Mouse (Mus musculus): ENCODE measurements around the gene Ttc26. TPM values are rescaled to one million over a fixed set of nuclear protein-coding genes. Genes with fewer than 3 reads are reported as not detected.
A peak's percentile ranks its signal among the peaks of the same experiment; 100 is the strongest.
"Not testable (repeated sequence)": the region's sequence is repeated elsewhere in the genome, so short reads cannot be mapped to it uniquely, and the experiment has no call there.

The Ttc26 gene
- polyA plus RNA-seq, 1 experiment = 14.3 TPM

GRCm38 (mm10) chr6:38357603-38358252 is 23.5 kb upstream of the Ttc26 start:
- Histone ChIP-seq H3K36me3 (ENCODE audit: control insufficient read depth, insufficient read depth, low read length, poor library complexity, severe bottlenecking) (no peaks in the 10 kb centered on the region), H3K27me3 (ENCODE audit: control insufficient read depth, insufficient read depth, low read length, poor library complexity, severe bottlenecking) (no peaks in the 10 kb centered on the region), H3K4me1 (ENCODE audit: control insufficient read depth, insufficient read depth, low read length) (peaks cover 5% of the 10 kb centered on the region), H3K9ac (ENCODE audit: low read depth, poor library complexity, severe bottlenecking) (no peak overlapping the region), H3K9me3 (replicated peaks; ENCODE audit: control insufficient read depth, insufficient read depth, low read length, poor library complexity, severe bottlenecking) (no peaks in the 10 kb centered on the region), H3K27ac (ENCODE audit: insufficient read depth, low read length) (0 out of 2 replicates have a peak overlapping the region, but pooled peaks have one; percentile 28), H3K4me3 (ENCODE audit: low read depth, low read length) (no peak overlapping the region)
- TF ChIP-seq EP300 (IDR thresholded peaks at IDR 0.05; ENCODE audit: insufficient read depth, low read depth, low read length) (peak; percentile 65; the same call in 1 of the 2 replicates), POLR2A (IDR thresholded peaks at IDR 0.05; ENCODE audit: insufficient read depth, low read length) (no peak)

- TF ChIP-seq POLR2A (IDR thresholded peaks at IDR 0.05; ENCODE audit: insufficient read depth, low read length) = no peak
- no peak for TF ChIP-seq EP300 (IDR thresholded peaks at IDR 0.05; ENCODE audit: insufficient read depth, low read depth, low read length)
- TF ChIP-seq CTCF (IDR thresholded peaks at IDR 0.05; ENCODE audit: low read depth, low read length) = no peak
- Histone ChIP-seq H3K9me3 (replicated peaks; ENCODE audit: control insufficient read depth, insufficient read depth, low read length, poor library complexity, severe bottlenecking) (no peaks in the 10 kb centered on the region), H3K4me3 (ENCODE audit: low read depth, low read length) (no peak overlapping the region), H3K36me3 (ENCODE audit: control insufficient read depth, insufficient read depth, low read length, poor library complexity, severe bottlenecking) (no peaks in the 10 kb centered on the region), H3K4me1 (ENCODE audit: control insufficient read depth, insufficient read depth, low read length) (peaks cover 5% of the 10 kb centered on the region), H3K9ac (ENCODE audit: low read depth, poor library complexity, severe bottlenecking) (no peak overlapping the region), H3K27ac (ENCODE audit: insufficient read depth, low read length) (peak overlapping the region; percentile 80), H3K27me3 (ENCODE audit: control insufficient read depth, insufficient read depth, low read length, poor library complexity, severe bottlenecking) (no peaks in the 10 kb centered on the region)
Observed at GRCm38 (mm10) chr6:38358253-38359027, 22.8 kb upstream of the Ttc26 start.

- not testable (repeated sequence) for H3K4me1 ChIP-seq (ENCODE audit: control insufficient read depth, insufficient read depth, low read length); H3K27me3 ChIP-seq (ENCODE audit: control insufficient read depth, insufficient read depth, low read length, poor library complexity, severe bottlenecking); H3K9ac ChIP-seq (ENCODE audit: low read depth, poor library complexity, severe bottlenecking)
Observed at GRCm38 (mm10) chr6:38359044-38359735, 22.1 kb upstream of the Ttc26 start.

GRCm38 (mm10) chr6:38359736-38360499 is 21.4 kb upstream of the Ttc26 start:
- peaks cover 5% of the 10 kb centered on the region for H3K4me1 ChIP-seq (ENCODE audit: control insufficient read depth, insufficient read depth, low read length)
- H3K27ac ChIP-seq (ENCODE audit: insufficient read depth, low read length) = peak overlapping the region; percentile 22; the same call in 1 of the 2 replicates
- H3K9ac ChIP-seq (ENCODE audit: low read depth, poor library complexity, severe bottlenecking) = no peak overlapping the region
- H3K9me3 ChIP-seq (replicated peaks; ENCODE audit: control insufficient read depth, insufficient read depth, low read length, poor library complexity, severe bottlenecking) = no peaks in the 10 kb centered on the region
- no peak overlapping the region for H3K4me3 ChIP-seq (ENCODE audit: low read depth, low read length)
- no peak for TF ChIP-seq CTCF (IDR thresholded peaks at IDR 0.05; ENCODE audit: low read depth, low read length)
- TF ChIP-seq EP300 (IDR thresholded peaks at IDR 0.05; ENCODE audit: insufficient read depth, low read depth, low read length) = peak; percentile 31; the same call in 1 of the 2 replicates
- TF ChIP-seq POLR2A (IDR thresholded peaks at IDR 0.05; ENCODE audit: insufficient read depth, low read length) = no peak
- H3K36me3 ChIP-seq (ENCODE audit: control insufficient read depth, insufficient read depth, low read length, poor library complexity, severe bottlenecking) = no peaks in the 10 kb centered on the region
- no peaks in the 10 kb centered on the region for H3K27me3 ChIP-seq (ENCODE audit: control insufficient read depth, insufficient read depth, low read length, poor library complexity, severe bottlenecking)

More at GRCm38 (mm10) chr6:38359044-38359735, 22.1 kb upstream of the Ttc26 start:
- H3K9me3 ChIP-seq (replicated peaks; ENCODE audit: control insufficient read depth, insufficient read depth, low read length, poor library complexity, severe bottlenecking); H3K4me3 ChIP-seq (ENCODE audit: low read depth, low read length); H3K36me3 ChIP-seq (ENCODE audit: control insufficient read depth, insufficient read depth, low read length, poor library complexity, severe bottlenecking): not testable (repeated sequence)
- H3K27ac ChIP-seq (ENCODE audit: insufficient read depth, low read length) = peak overlapping the region; percentile 80; the same call in 1 of the 2 replicates

- H3K9me3 ChIP-seq (replicated peaks; ENCODE audit: control insufficient read depth, insufficient read depth, low read length, poor library complexity, severe bottlenecking) = 0 out of 2 replicates have a peak, but pooled peaks cover 3% of the 10 kb centered on the region
- H3K4me1 ChIP-seq (ENCODE audit: control insufficient read depth, insufficient read depth, low read length) = peaks cover 3% of the 10 kb centered on the region
Observed at GRCm38 (mm10) chr6:38361065-38361464, 20.2 kb upstream of the Ttc26 start.

More at GRCm38 (mm10) chr6:38361065-38361464, 20.2 kb upstream of the Ttc26 start:
- no peak overlapping the region for H3K9ac ChIP-seq (ENCODE audit: low read depth, poor library complexity, severe bottlenecking)
- peak overlapping the region; percentile 72 for H3K27ac ChIP-seq (ENCODE audit: insufficient read depth, low read length)
- no peaks in the 10 kb centered on the region for H3K27me3 ChIP-seq (ENCODE audit: control insufficient read depth, insufficient read depth, low read length, poor library complexity, severe bottlenecking)
- no peak for TF ChIP-seq EP300 (IDR thresholded peaks at IDR 0.05; ENCODE audit: insufficient read depth, low read depth, low read length)
- TF ChIP-seq CTCF (IDR thresholded peaks at IDR 0.05; ENCODE audit: low read depth, low read length) = no peak
- TF ChIP-seq POLR2A (IDR thresholded peaks at IDR 0.05; ENCODE audit: insufficient read depth, low read length) = no peak
- H3K36me3 ChIP-seq (ENCODE audit: control insufficient read depth, insufficient read depth, low read length, poor library complexity, severe bottlenecking) = no peaks in the 10 kb centered on the region
- no peak overlapping the region for H3K4me3 ChIP-seq (ENCODE audit: low read depth, low read length)

All from ES-Bruce4 (cell line).